In the genomic region with DNA sequence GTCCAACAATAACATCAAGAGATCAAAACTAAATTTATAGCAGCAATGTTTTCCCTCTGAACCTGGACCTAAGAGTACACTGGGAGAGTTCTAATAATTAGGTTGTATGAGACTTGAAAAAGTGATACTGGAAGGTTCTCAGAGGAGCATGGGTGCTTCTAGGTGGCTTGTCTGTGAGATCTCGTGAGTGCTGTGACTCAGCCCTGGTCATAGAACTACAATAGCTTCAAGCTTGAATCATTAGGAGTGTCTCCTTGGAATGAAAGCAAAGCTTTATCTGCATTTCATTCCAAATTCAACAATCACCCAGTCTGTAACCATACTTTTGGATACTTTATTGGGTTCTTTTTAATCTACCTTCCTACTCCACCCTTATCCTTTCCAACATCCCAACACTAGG, we compare ENCODE assay signal across 21 mouse cellular contexts. TPM values are rescaled to one million over a fixed set of nuclear protein-coding genes. Genes with fewer than 3 reads are reported as not detected.
DNase-seq lines count a peak whose midpoint lies in the region; TF ChIP-seq lines count a peak whose summit lies in the region.
"Had no signal": no experiment of that assay in that cellular context is flagged by ENCODE, and none has a peak within 500 bp of the region (broad histone marks: within the 10 kb centered on the region; RNA-seq: fewer than 3 reads in every experiment).

No protein-coding gene starts in this region.

- TF ChIP-seq POLR2A in embryonic fibroblast, embryonic 13.5 days (IDR thresholded peaks at IDR 0.05; ENCODE audit: low read depth, low read length), result no peak

- no peak overlapping the region for H3K4me3 ChIP-seq in embryonic fibroblast, embryonic 13.5 days (ENCODE audit: insufficient read depth, low read length)
- H3K4me3 ChIP-seq: embryonic facial prominence, embryonic 10.5 days; erythroblast, embryonic 14.5 days; forebrain, embryonic 12.5 days; heart, embryonic 12.5 days; hindbrain, embryonic 10.5 days; intestine, embryonic 15.5 days had no signal

- peak; percentile 6 for DNase-seq in adrenal gland, postnatal 14 days
- DNase-seq in adrenal gland, adult 8-10 months, result no peak
- peak; percentile 13 to 30 for DNase-seq in heart, adult 18-20 months
- DNase-seq in heart, adult 11 months, result no peak
- peak; percentile 15 for DNase-seq in skeletal muscle tissue, adult 2 months (ENCODE audit: low read depth, low spot score)
- no peak for DNase-seq in spleen, postnatal 36 days (ENCODE audit: low spot score in 2 of 2)
- no peak for DNase-seq in urinary bladder, postnatal 10 days (ENCODE audit: low spot score)
- DNase-seq: cerebellum, adult 11-12 months; cerebellum, adult 9-11 months; cerebellum, postnatal 36 days; gastrocnemius, postnatal 36 days; kidney, adult 18-20 months had no signal

- peaks cover 7% of the 10 kb centered on the region for H3K4me1 ChIP-seq in embryonic fibroblast, embryonic 13.5 days (ENCODE audit: control insufficient read depth, insufficient read depth, low read length)

- no peak for TF ChIP-seq CTCF in embryonic fibroblast, embryonic 13.5 days (IDR thresholded peaks at IDR 0.05; ENCODE audit: borderline replicate concordance, insufficient read depth, low read length)

- H3K27ac ChIP-seq in embryonic fibroblast, embryonic 13.5 days (ENCODE audit: insufficient read depth, low read length), result peak overlapping the region; percentile 98
- H3K27ac ChIP-seq: embryonic facial prominence, embryonic 10.5 days; forebrain, embryonic 12.5 days; hindbrain, embryonic 10.5 days; hindbrain, embryonic 14.5 days; intestine, embryonic 15.5 days had no signal

RNA-seq across cellular contexts. Expression of gene Itgbl1, which starts 2.6 kb away (rescaled TPM):
- total RNA-seq in adrenal gland, postnatal 14 days (2021), result 1.7 and 2.9 TPM in 2 replicates
- 1 to 10 TPM; 1.9 to 4.6 (median 2.4) TPM for total RNA-seq in adrenal gland, adult 8-10 months (2022)
- 1 to 10 TPM; 3.0 to 4.3 TPM for total RNA-seq in heart, adult 18-20 months (2021)
- 18.7 and 39.7 TPM in 2 replicates for polyA plus RNA-seq in embryonic fibroblast, embryonic 13.5 days (2011; ENCODE audit: insufficient read length, low read depth, missing spikeins)
- polyA plus RNA-seq: erythroblast, embryonic 14.5 days; kidney, embryonic 14.5 days had no signal

RNA-seq across cellular contexts. Expression of gene Nalcn, which starts 35.4 kb away (rescaled TPM):
- 4.9 and 5.1 TPM in 2 replicates for total RNA-seq in adrenal gland, postnatal 14 days (2021)
- 10 to 100 TPM in 2 of 4 experiments, 1 to 10 TPM in 2; 8.3 to 14.7 (median 10.6) TPM for total RNA-seq in adrenal gland, adult 8-10 months (2022)
- under 1 TPM; 0.67 to 0.75 TPM for total RNA-seq in heart, adult 18-20 months (2021)
- polyA plus RNA-seq in embryonic fibroblast, embryonic 13.5 days (2011; ENCODE audit: insufficient read length, low read depth, missing spikeins), result 0.25 and 0.74 TPM in 2 replicates
- polyA plus RNA-seq: erythroblast, embryonic 14.5 days had no signal

Comparison
In these comparisons a context has a peak if more than half of its experiments do, and no peak if none do; other contexts are left out.
1. DNase-seq: peak in adrenal gland, postnatal 14 days (single experiment), heart, adult 18-20 months (2 of 2) and skeletal muscle tissue, adult 2 months (single experiment); none in adrenal gland, adult 8-10 months (single experiment), heart, adult 11 months (single experiment), spleen, postnatal 36 days (0 of 2) and urinary bladder, postnatal 10 days (single experiment).